Mouse (Mus musculus): ENCODE measurements around the gene Fam122a. TPM values are rescaled to one million over a fixed set of nuclear protein-coding genes. Genes with fewer than 3 reads are reported as not detected.

Gene Fam122a
- polyA plus RNA-seq, 1 experiment from 2014 or later: 43.5 TPM

- Histone ChIP-seq H3K4me3 (ENCODE audit: low read depth, low read length) (no peak overlapping the region), H3K9ac (ENCODE audit: low read depth, low read length) (no peak overlapping the region), H3K27me3 (ENCODE audit: control insufficient read depth, insufficient read depth, low read length) (no peaks in the 10 kb centered on the region), H3K27ac (ENCODE audit: low read depth, low read length) (no peak overlapping the region), H3K4me2 (peak overlapping the region; percentile 49), H3K9me3 (replicated peaks; ENCODE audit: control insufficient read depth, low read length) (no peaks in the 10 kb centered on the region), H3K36me3 (ENCODE audit: control insufficient read depth, insufficient read depth, low read length) (no peaks in the 10 kb centered on the region; the same call in 1 of the 2 replicates), H3K4me1 (ENCODE audit: control insufficient read depth, insufficient read depth, low read length) (peaks cover 14% of the 10 kb centered on the region)
- WGBS (ENCODE audit: insufficient replicate concordance): 44% methylated on average over 6 of the region's 6 CpGs
- no peak for ATAC-seq (replicated peaks; ENCODE audit: insufficient number of reproducible peaks, low FRiP score, low TSS enrichment)
These were observed 1.9 kb downstream of the Fam122a start for GRCm38 (mm10) chr19:24475281-24475680.

- Histone ChIP-seq H3K9ac (ENCODE audit: low read depth, low read length) (no peak overlapping the region), H3K27me3 (ENCODE audit: control insufficient read depth, insufficient read depth, low read length) (no peaks in the 10 kb centered on the region), H3K4me2 (no peak overlapping the region), H3K36me3 (ENCODE audit: control insufficient read depth, insufficient read depth, low read length) (no peaks in the 10 kb centered on the region; the same call in 1 of the 2 replicates), H3K4me3 (ENCODE audit: low read depth, low read length) (no peak overlapping the region), H3K4me1 (ENCODE audit: control insufficient read depth, insufficient read depth, low read length) (peaks cover 22% of the 10 kb centered on the region), H3K27ac (ENCODE audit: low read depth, low read length) (no peak overlapping the region), H3K9me3 (replicated peaks; ENCODE audit: control insufficient read depth, low read length) (no peaks in the 10 kb centered on the region)
- ATAC-seq (replicated peaks; ENCODE audit: insufficient number of reproducible peaks, low FRiP score, low TSS enrichment): no peak
- 90% methylated on average over 5 of the region's 5 CpGs for WGBS (ENCODE audit: insufficient replicate concordance)
These were observed 4.6 kb downstream of the Fam122a start for GRCm38 (mm10) chr19:24472512-24472911.

DNA sequence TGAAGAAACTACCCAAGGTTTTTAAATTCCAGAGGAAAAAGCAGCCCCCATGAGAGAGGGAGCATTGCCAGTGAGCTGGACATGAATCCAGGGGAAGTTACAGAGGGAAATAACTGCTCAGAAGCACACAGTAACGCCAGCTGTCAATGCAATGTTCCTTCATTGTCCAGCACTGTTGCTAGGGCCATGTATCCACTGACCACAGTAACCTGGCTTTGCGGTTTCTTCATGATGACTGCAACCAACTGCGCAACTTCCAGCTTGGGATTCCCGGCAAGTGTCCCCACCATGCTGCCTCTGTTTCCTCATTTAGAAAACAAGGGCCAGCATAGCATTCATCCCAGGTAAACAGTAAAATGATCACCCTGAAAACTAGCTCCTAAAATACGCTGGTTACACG, 5.6 kb downstream of the Fam122a start:
- H3K4me3 ChIP-seq (ENCODE audit: low read depth, low read length): no peak overlapping the region
- no peak overlapping the region for H3K27ac ChIP-seq (ENCODE audit: low read depth, low read length)

GRCm38 (mm10) chr19:24469216-24469615, 7.9 kb downstream of the Fam122a start:
- H3K4me2 ChIP-seq: peak overlapping the region; percentile 23; the same call in 1 of the 2 replicates
- H3K4me3 ChIP-seq (ENCODE audit: low read depth, low read length): no peak overlapping the region
- H3K9me3 ChIP-seq (replicated peaks; ENCODE audit: control insufficient read depth, low read length): no peaks in the 10 kb centered on the region
- no peak overlapping the region; the same call in 1 of the 2 replicates for H3K9ac ChIP-seq (ENCODE audit: low read depth, low read length)
- H3K36me3 ChIP-seq (ENCODE audit: control insufficient read depth, insufficient read depth, low read length): no peaks in the 10 kb centered on the region; the same call in 1 of the 2 replicates
- peaks cover 12% of the 10 kb centered on the region; the same call in 1 of the 2 replicates for H3K4me1 ChIP-seq (ENCODE audit: control insufficient read depth, insufficient read depth, low read length)
- ATAC-seq (replicated peaks; ENCODE audit: insufficient number of reproducible peaks, low FRiP score, low TSS enrichment): no peak
- peak overlapping the region; percentile 65; the same call in 1 of the 2 replicates for H3K27ac ChIP-seq (ENCODE audit: low read depth, low read length)
- H3K27me3 ChIP-seq (ENCODE audit: control insufficient read depth, insufficient read depth, low read length): no peaks in the 10 kb centered on the region
- 46% methylated on average over 4 of the region's 4 CpGs for WGBS (ENCODE audit: insufficient replicate concordance)

More for the DNA sequence above, 5.6 kb downstream of the Fam122a start:
- no peak for ATAC-seq (replicated peaks; ENCODE audit: insufficient number of reproducible peaks, low FRiP score, low TSS enrichment)
- Histone ChIP-seq H3K4me2 (no peak overlapping the region), H3K27me3 (ENCODE audit: control insufficient read depth, insufficient read depth, low read length) (no peaks in the 10 kb centered on the region), H3K9me3 (replicated peaks; ENCODE audit: control insufficient read depth, low read length) (no peaks in the 10 kb centered on the region), H3K4me1 (ENCODE audit: control insufficient read depth, insufficient read depth, low read length) (peaks cover 22% of the 10 kb centered on the region), H3K36me3 (ENCODE audit: control insufficient read depth, insufficient read depth, low read length) (no peaks in the 10 kb centered on the region; the same call in 1 of the 2 replicates), H3K9ac (ENCODE audit: low read depth, low read length) (no peak overlapping the region)
- WGBS (ENCODE audit: insufficient replicate concordance): 88% methylated on average over 6 of the region's 6 CpGs

DNA sequence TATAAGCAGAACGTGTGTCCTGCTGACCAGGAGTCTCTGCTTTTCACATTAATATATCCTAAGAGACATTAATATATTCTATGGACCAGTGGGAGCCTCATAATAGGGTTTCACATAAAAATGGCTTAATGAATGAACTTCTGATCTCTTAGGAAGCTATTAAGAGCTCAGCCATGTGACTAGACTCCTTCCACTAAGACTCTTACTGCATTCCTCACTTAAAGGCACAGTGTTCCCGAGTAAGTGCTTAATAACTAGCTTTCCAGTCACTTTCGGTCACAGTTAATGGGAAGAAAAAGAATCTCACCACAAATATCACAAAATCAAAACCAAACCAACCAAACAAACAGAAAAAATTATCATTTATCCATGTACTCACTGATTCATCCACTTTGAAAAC, 8.5 kb downstream of the Fam122a start:
- ATAC-seq (replicated peaks; ENCODE audit: insufficient number of reproducible peaks, low FRiP score, low TSS enrichment): no peak
- peak overlapping the region; percentile 23; the same call in 1 of the 2 replicates for H3K4me2 ChIP-seq
- no peaks in the 10 kb centered on the region; the same call in 1 of the 2 replicates for H3K36me3 ChIP-seq (ENCODE audit: control insufficient read depth, insufficient read depth, low read length)
- no peak overlapping the region for H3K9ac ChIP-seq (ENCODE audit: low read depth, low read length)
- peaks cover 12% of the 10 kb centered on the region; the same call in 1 of the 2 replicates for H3K4me1 ChIP-seq (ENCODE audit: control insufficient read depth, insufficient read depth, low read length)
- no peaks in the 10 kb centered on the region for H3K9me3 ChIP-seq (replicated peaks; ENCODE audit: control insufficient read depth, low read length)
- peak overlapping the region; percentile 65; the same call in 1 of the 2 replicates for H3K27ac ChIP-seq (ENCODE audit: low read depth, low read length)
- no peaks in the 10 kb centered on the region for H3K27me3 ChIP-seq (ENCODE audit: control insufficient read depth, insufficient read depth, low read length)
- WGBS (ENCODE audit: insufficient replicate concordance): 60% methylated on average over 3 of the region's 3 CpGs
- H3K4me3 ChIP-seq (ENCODE audit: low read depth, low read length): no peak overlapping the region

DNA sequence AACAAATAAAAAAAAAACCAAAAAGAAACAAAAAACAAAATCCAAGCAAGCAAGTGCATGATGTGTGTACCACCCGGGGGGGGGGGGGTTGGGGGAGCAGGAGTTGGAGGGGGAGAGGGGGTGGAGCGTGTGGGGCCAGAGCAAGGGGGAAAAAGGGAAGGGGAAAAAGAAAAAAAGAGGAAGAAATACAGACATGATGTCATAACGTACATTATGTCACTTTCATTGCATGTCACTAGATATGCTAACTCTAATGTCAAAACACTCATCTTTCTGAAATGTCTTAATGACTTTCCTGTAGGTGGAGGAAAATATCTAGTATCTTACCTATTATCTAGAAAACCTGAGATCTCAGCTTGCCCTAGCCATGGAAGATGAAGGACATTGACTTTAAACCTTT, 14.1 kb downstream of the Fam122a start:
- Histone ChIP-seq H3K27me3 (ENCODE audit: control insufficient read depth, insufficient read depth, low read length) (no peaks in the 10 kb centered on the region), H3K27ac (ENCODE audit: low read depth, low read length) (no peak overlapping the region), H3K4me2 (no peak overlapping the region), H3K4me1 (ENCODE audit: control insufficient read depth, insufficient read depth, low read length) (0 out of 2 replicates have a peak, but pooled peaks cover under 1% of the 10 kb centered on the region), H3K9ac (ENCODE audit: low read depth, low read length) (no peak overlapping the region), H3K4me3 (ENCODE audit: low read depth, low read length) (no peak overlapping the region), H3K9me3 (replicated peaks; ENCODE audit: control insufficient read depth, low read length) (no peaks in the 10 kb centered on the region), H3K36me3 (ENCODE audit: control insufficient read depth, insufficient read depth, low read length) (no peaks in the 10 kb centered on the region)
- 80% methylated on average over 3 of the region's 3 CpGs for WGBS (ENCODE audit: insufficient replicate concordance)
- ATAC-seq (replicated peaks; ENCODE audit: insufficient number of reproducible peaks, low FRiP score, low TSS enrichment): no peak

GRCm38 (mm10) chr19:24456591-24457231, 20.4 kb downstream of the Fam122a start:
- Histone ChIP-seq H3K4me2 (no peak overlapping the region), H3K4me3 (ENCODE audit: low read depth, low read length) (no peak overlapping the region), H3K27me3 (ENCODE audit: control insufficient read depth, insufficient read depth, low read length) (no peaks in the 10 kb centered on the region), H3K36me3 (ENCODE audit: control insufficient read depth, insufficient read depth, low read length) (no peaks in the 10 kb centered on the region), H3K9me3 (replicated peaks; ENCODE audit: control insufficient read depth, low read length) (no peaks in the 10 kb centered on the region), H3K9ac (ENCODE audit: low read depth, low read length) (no peak overlapping the region), H3K4me1 (ENCODE audit: control insufficient read depth, insufficient read depth, low read length) (peaks cover 30% of the 10 kb centered on the region), H3K27ac (ENCODE audit: low read depth, low read length) (0 out of 2 replicates have a peak overlapping the region, but pooled peaks have one; percentile 6)
- WGBS (ENCODE audit: insufficient replicate concordance): 77% methylated on average over 6 of the region's 6 CpGs
- ATAC-seq (replicated peaks; ENCODE audit: insufficient number of reproducible peaks, low FRiP score, low TSS enrichment): no peak

- Histone ChIP-seq H3K36me3 (ENCODE audit: control insufficient read depth, insufficient read depth, low read length) (no peaks in the 10 kb centered on the region), H3K9me3 (replicated peaks; ENCODE audit: control insufficient read depth, low read length) (no peaks in the 10 kb centered on the region), H3K4me3 (ENCODE audit: low read depth, low read length) (no peak overlapping the region), H3K4me2 (no peak overlapping the region), H3K9ac (ENCODE audit: low read depth, low read length) (no peak overlapping the region), H3K4me1 (ENCODE audit: control insufficient read depth, insufficient read depth, low read length) (peaks cover 30% of the 10 kb centered on the region), H3K27ac (ENCODE audit: low read depth, low read length) (no peak overlapping the region), H3K27me3 (ENCODE audit: control insufficient read depth, insufficient read depth, low read length) (no peaks in the 10 kb centered on the region)
- 71% methylated on average over 6 of the region's 6 CpGs for WGBS (ENCODE audit: insufficient replicate concordance)
- ATAC-seq (replicated peaks; ENCODE audit: insufficient number of reproducible peaks, low FRiP score, low TSS enrichment): no peak
These were observed 21.8 kb downstream of the Fam122a start for GRCm38 (mm10) chr19:24455249-24455960.

All from heart, embryonic 11.5 days (tissue).